Mouse (Mus musculus): ENCODE measurements around the gene Lsg1.

DNA sequence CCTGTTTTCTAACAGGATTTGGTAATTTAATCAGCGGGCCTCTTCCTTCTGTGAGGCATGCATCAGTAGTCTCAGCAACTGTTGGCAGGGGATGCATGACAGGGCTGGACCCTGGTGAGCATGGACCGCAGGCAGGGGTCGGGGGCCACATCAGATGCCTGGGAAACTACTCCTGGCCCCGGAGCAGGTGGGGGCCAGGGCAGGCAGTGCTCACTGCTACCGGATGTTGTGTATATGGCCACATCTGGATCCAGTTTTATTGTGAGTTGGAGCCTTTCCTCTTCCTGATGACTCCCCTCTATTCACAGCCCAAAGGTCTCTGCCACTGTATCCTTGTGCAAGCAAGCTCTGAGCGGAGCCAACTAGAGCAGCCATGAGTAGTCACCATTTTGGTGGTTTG is 18.1 kb upstream of the Lsg1 start:
- TF ChIP-seq POLR2A (IDR thresholded peaks at IDR 0.05; ENCODE audit: borderline replicate concordance, extremely low read depth, low read depth, low read length) (no peak), CTCF (IDR thresholded peaks at IDR 0.05; ENCODE audit: insufficient read depth, low read length) (no peak)

Data from lung, adult 2 months (tissue).